Mouse (Mus musculus) lung, embryonic 14.5 days (tissue): ENCODE measurements at regions not wholly inside any gene's neighbourhood (a gene's known extent, or its start where the extent isn't known, plus 50 kb on each side); places are given as distances from the start of the nearest gene placed in this dataset.

Experiments used
- ATAC-seq: fragments of 200-750 bp; cut with Nextera tagmentation; 2 replicates; pipeline ENCODE4 v1.8.0; 2017; ENCODE audit warnings: mild to moderate bottlenecking, moderate TSS enrichment, moderate library complexity; ENCODE audit not compliant: insufficient read depth
- DNase-seq: peaks from one replicate; pipeline ENCODE4 v3.0.0-alpha.2; 2015
- H3K27ac ChIP-seq: fragments of 300-500 bp; sonication (generic); 2 replicates; pipeline ENCODE4 v1.5.1; 2014; ENCODE audit warnings: low read depth, mild to moderate bottlenecking, moderate library complexity
- H3K27me3 ChIP-seq: fragments of 300-500 bp; sonication (generic); 2 replicates; pipeline ENCODE4 v1.6.1; 2014; ENCODE audit warnings: low read length, control low read depth; ENCODE audit not compliant: insufficient read depth
- H3K36me3 ChIP-seq: fragments of 300-500 bp; sonication (generic); 2 replicates; pipeline ENCODE4 v1.6.1; 2014; ENCODE audit warnings: control low read depth; ENCODE audit not compliant: insufficient read depth
- H3K4me1 ChIP-seq: fragments of 300-500 bp; sonication (generic); 2 replicates; pipeline ENCODE4 v1.6.1; 2014; ENCODE audit warnings: antibody characterized with exemption, control low read depth; ENCODE audit not compliant: insufficient read depth
- H3K4me2 ChIP-seq: fragments of 300-500 bp; sonication (generic); 2 replicates; pipeline ENCODE4 v1.6.1; 2014; ENCODE audit warnings: mild to moderate bottlenecking
- H3K4me3 ChIP-seq: fragments of 300-500 bp; sonication (generic); 2 replicates; pipeline ENCODE4 v1.5.1; 2014; ENCODE audit warnings: low read depth, low read length
- H3K9ac ChIP-seq: fragments of 300-500 bp; sonication (generic); 2 replicates; pipeline ENCODE4 v1.6.1; 2014
- H3K9me3 ChIP-seq: fragments of 300-500 bp; sonication (generic); 2 replicates; pipeline ENCODE4 v1.6.1; 2016; ENCODE audit warnings: low read depth, low read length, control low read depth
- CTCF ChIP-seq: IDR thresholded peaks from 2 replicates; pipeline ENCODE4 v1.5.1; 2016; ENCODE audit warnings: antibody characterized with exemption, low read depth
- WGBS: fragments of 180-500 bp; shearing (Covaris S2); extraction: QIAGEN DNeasy Blood & Tissue Kit; methylation state at CpG from one replicate; pipeline ENCODE4 v1.1.7; 2014; 5-methylcytosine and 5-hydroxymethylcytosine counted together

- H3K9ac ChIP-seq, result no peak overlapping the region
- H3K9me3 ChIP-seq, result no peaks in the 10 kb centered on the region
- no peak overlapping the region for H3K4me2 ChIP-seq
- H3K27ac ChIP-seq, result no peak overlapping the region
- DNase-seq (peak; percentile 21), ATAC-seq (no peak)
- WGBS, result 51% methylated on average over 9 of the region's 9 CpGs
- H3K4me1 ChIP-seq, result no peaks in the 10 kb centered on the region
- TF ChIP-seq CTCF, result no peak
- H3K36me3 ChIP-seq, result no peaks in the 10 kb centered on the region
- H3K4me3 ChIP-seq, result no peak overlapping the region
- no peaks in the 10 kb centered on the region for H3K27me3 ChIP-seq
These were observed 574.5 kb downstream of the Dcdc2c start for GRCm38 (mm10) chr12:27977548-27978256.

- 34% methylated on average over 3 of the region's 3 CpGs for WGBS
- no peaks in the 10 kb centered on the region for H3K4me1 ChIP-seq
- no peak overlapping the region for H3K4me2 ChIP-seq
- no peak for TF ChIP-seq CTCF
- H3K9ac ChIP-seq, result no peak overlapping the region
- no peak for ATAC-seq
- H3K27ac ChIP-seq, result no peak overlapping the region
- no peaks in the 10 kb centered on the region for H3K36me3 ChIP-seq
- DNase-seq, result no peak
- H3K27me3 ChIP-seq, result no peaks in the 10 kb centered on the region
- H3K4me3 ChIP-seq, result no peak overlapping the region
- no peaks in the 10 kb centered on the region for H3K9me3 ChIP-seq
These were observed 589.3 kb downstream of the Dcdc2c start for GRCm38 (mm10) chr12:27962908-27963307.

GRCm38 (mm10) chr12:27960064-27960463 lies 592.1 kb downstream of the Dcdc2c start:
- DNase-seq (no peak), ATAC-seq (no peak)
- Histone ChIP-seq H3K27ac (no peak overlapping the region), H3K9me3 (no peaks in the 10 kb centered on the region), H3K4me2 (no peak overlapping the region), H3K9ac (no peak overlapping the region), H3K4me3 (no peak overlapping the region), H3K4me1 (no peaks in the 10 kb centered on the region), H3K27me3 (no peaks in the 10 kb centered on the region), H3K36me3 (no peaks in the 10 kb centered on the region)
- 38% methylated on average over 6 of the region's 6 CpGs for WGBS
- TF ChIP-seq CTCF, result no peak

- H3K4me2 ChIP-seq, result no peak overlapping the region
- no peaks in the 10 kb centered on the region for H3K27me3 ChIP-seq
- H3K36me3 ChIP-seq, result no peaks in the 10 kb centered on the region
- no peak for ATAC-seq
- no peak overlapping the region for H3K9ac ChIP-seq
- no peak overlapping the region for H3K27ac ChIP-seq
- no peak overlapping the region for H3K4me3 ChIP-seq
- TF ChIP-seq CTCF, result no peak
- H3K4me1 ChIP-seq, result no peaks in the 10 kb centered on the region
- 67% methylated on average over 3 of the region's 3 CpGs for WGBS
- H3K9me3 ChIP-seq, result no peaks in the 10 kb centered on the region
- DNase-seq, result no peak
These were observed 604.6 kb downstream of the Dcdc2c start for GRCm38 (mm10) chr12:27947646-27948045.

GRCm38 (mm10) chr12:27946866-27947459 lies 604.6 kb upstream of the Sox11 start:
- ATAC-seq, result no peak
- Histone ChIP-seq H3K27me3 (no peaks in the 10 kb centered on the region), H3K4me2 (no peak overlapping the region), H3K4me3 (no peak overlapping the region), H3K9ac (no peak overlapping the region), H3K36me3 (no peaks in the 10 kb centered on the region), H3K9me3 (no peaks in the 10 kb centered on the region), H3K4me1 (no peaks in the 10 kb centered on the region), H3K27ac (no peak overlapping the region)
- TF ChIP-seq CTCF, result no peak
- 30% methylated on average over 7 of the region's 7 CpGs for WGBS
- DNase-seq, result peak; percentile 1

GRCm38 (mm10) chr12:27945411-27945810 lies 603.0 kb upstream of the Sox11 start:
- Histone ChIP-seq H3K9ac (no peak overlapping the region), H3K4me2 (no peak overlapping the region), H3K27ac (no peak overlapping the region), H3K27me3 (no peaks in the 10 kb centered on the region), H3K4me3 (no peak overlapping the region), H3K4me1 (no peaks in the 10 kb centered on the region), H3K9me3 (no peaks in the 10 kb centered on the region), H3K36me3 (no peaks in the 10 kb centered on the region)
- 13% methylated on average over 2 of the region's 2 CpGs for WGBS
- no peak for ATAC-seq
- no peak for TF ChIP-seq CTCF
- DNase-seq, result peak; percentile 46

- no peaks in the 10 kb centered on the region for H3K27me3 ChIP-seq
- no peaks in the 10 kb centered on the region for H3K4me1 ChIP-seq
- 71% methylated on average over 1 of the region's 1 CpGs for WGBS
These were observed 598.7 kb upstream of the Sox11 start for GRCm38 (mm10) chr12:27941053-27941452.

More at GRCm38 (mm10) chr12:27941053-27941452, 598.7 kb upstream of the Sox11 start:
- no peak for TF ChIP-seq CTCF
- Histone ChIP-seq H3K9ac (no peak overlapping the region), H3K4me3 (no peak overlapping the region), H3K36me3 (no peaks in the 10 kb centered on the region), H3K27ac (no peak overlapping the region), H3K4me2 (no peak overlapping the region), H3K9me3 (no peaks in the 10 kb centered on the region)
- ATAC-seq (no peak; the same call in 1 of the 2 replicates), DNase-seq (peak; percentile 26)
